ENCODE assay signal across 26 mouse cellular contexts in genomic region chr5:115182925-115183324, GRCm38 (mm10). TPM values are rescaled to one million over a fixed set of nuclear protein-coding genes. Genes with fewer than 3 reads are reported as not detected.
DNase-seq lines count a peak whose midpoint lies in the region; ATAC-seq and TF ChIP-seq lines count a peak whose summit lies in the region.
"Had no signal": no experiment of that assay in that cellular context is flagged by ENCODE, and none has a peak within 500 bp of the region (broad histone marks: within the 10 kb centered on the region; RNA-seq: fewer than 3 reads in every experiment).

No protein-coding gene starts in this region.

- TF ChIP-seq CTCF in left cerebral cortex, adult 2 months (IDR thresholded peaks at IDR 0.05): no peak

- H3K4me2 ChIP-seq in forebrain, embryonic 11.5 days (ENCODE audit: low read depth, low read length, severe bottlenecking): no peak overlapping the region
- peak overlapping the region; percentile 30 for H3K4me2 ChIP-seq in heart, embryonic 14.5 days (ENCODE audit: low read length)
- H3K4me2 ChIP-seq: embryonic facial prominence, embryonic 12.5 days; forebrain, embryonic 15.5 days; hindbrain, embryonic 14.5 days; intestine, embryonic 15.5 days; limb, embryonic 15.5 days; liver, embryonic 15.5 days; midbrain, embryonic 13.5 days; neural tube, embryonic 13.5 days had no signal

- H3K4me3 ChIP-seq in forebrain, embryonic 11.5 days (ENCODE audit: low read depth, low read length): no peak overlapping the region
- H3K4me3 ChIP-seq in forebrain, embryonic 10.5 days: no peak overlapping the region
- H3K4me3 ChIP-seq in heart, embryonic 14.5 days (ENCODE audit: control insufficient read depth in 1 of 2, insufficient read depth in 1 of 2, low read depth in 1 of 2, low read length in 2 of 2): no peak overlapping the region
- H3K4me3 ChIP-seq in left cerebral cortex, adult 2 months: no peak overlapping the region
- H3K4me3 ChIP-seq in embryonic facial prominence, embryonic 10.5 days: no peak overlapping the region
- H3K4me3 ChIP-seq: embryonic facial prominence, embryonic 12.5 days; erythroblast, embryonic 14.5 days; forebrain, embryonic 15.5 days; intestine, embryonic 15.5 days; limb, embryonic 15.5 days; liver, embryonic 15.5 days; midbrain, embryonic 13.5 days; neural tube, embryonic 13.5 days had no signal

- 0 out of 2 replicates have a peak, but pooled peaks cover 3% of the 10 kb centered on the region for H3K27me3 ChIP-seq in forebrain, embryonic 11.5 days (ENCODE audit: control insufficient read depth, insufficient read depth, low read length)
- H3K27me3 ChIP-seq in forebrain, embryonic 10.5 days (ENCODE audit: poor library complexity, severe bottlenecking): peaks cover 36% of the 10 kb centered on the region
- no peaks in the 10 kb centered on the region; the same call in 1 of the 2 replicates for H3K27me3 ChIP-seq in heart, embryonic 14.5 days (ENCODE audit: control insufficient read depth, insufficient read depth, low read length)
- H3K27me3 ChIP-seq in embryonic facial prominence, embryonic 10.5 days (replicated peaks; ENCODE audit: low read depth, poor library complexity, severe bottlenecking): peaks cover 27% of the 10 kb centered on the region
- H3K27me3 ChIP-seq: forebrain, embryonic 15.5 days; neural tube, embryonic 13.5 days; Patski had no signal

- H3K36me3 ChIP-seq in forebrain, embryonic 11.5 days (ENCODE audit: control insufficient read depth, insufficient read depth, low read length): no peaks in the 10 kb centered on the region
- H3K36me3 ChIP-seq in forebrain, embryonic 10.5 days (replicated peaks): no peaks in the 10 kb centered on the region
- H3K36me3 ChIP-seq in heart, embryonic 14.5 days (ENCODE audit: control insufficient read depth, insufficient read depth, low read length): no peaks in the 10 kb centered on the region
- no peaks in the 10 kb centered on the region for H3K36me3 ChIP-seq in embryonic facial prominence, embryonic 10.5 days (replicated peaks)
- H3K36me3 ChIP-seq: embryonic facial prominence, embryonic 12.5 days; forebrain, embryonic 15.5 days; intestine, embryonic 15.5 days; limb, embryonic 15.5 days; liver, embryonic 15.5 days; midbrain, embryonic 13.5 days; neural tube, embryonic 13.5 days had no signal

- intact Hi-C loops in heart, postnatal 25 days (cut with DNase I): no loop called here
- intact Hi-C loops in left cerebral cortex, adult 2 months (cut with DNase I): no loop called here

- WGBS in forebrain, embryonic 11.5 days: 75% methylated on average over 8 of the region's 8 CpGs
- 90% methylated on average over 8 of the region's 8 CpGs for WGBS in forebrain, embryonic 10.5 days
- 66% methylated on average over 8 of the region's 8 CpGs for WGBS in heart, embryonic 14.5 days
- 83% methylated on average over 8 of the region's 8 CpGs for WGBS in embryonic facial prominence, embryonic 10.5 days

- no peaks in the 10 kb centered on the region for H3K9me3 ChIP-seq in forebrain, embryonic 11.5 days (ENCODE audit: control insufficient read depth, low read length)
- no peaks in the 10 kb centered on the region for H3K9me3 ChIP-seq in forebrain, embryonic 10.5 days
- no peaks in the 10 kb centered on the region for H3K9me3 ChIP-seq in heart, embryonic 14.5 days (ENCODE audit: control insufficient read depth, low read length)
- H3K9me3 ChIP-seq in embryonic facial prominence, embryonic 10.5 days: no peaks in the 10 kb centered on the region
- H3K9me3 ChIP-seq: embryonic facial prominence, embryonic 12.5 days; forebrain, embryonic 15.5 days; intestine, embryonic 15.5 days; limb, embryonic 15.5 days; liver, embryonic 15.5 days; midbrain, embryonic 13.5 days; neural tube, embryonic 13.5 days had no signal

- peaks cover 6% of the 10 kb centered on the region; the same call in 1 of the 2 replicates for H3K4me1 ChIP-seq in forebrain, embryonic 11.5 days (replicated peaks; ENCODE audit: control insufficient read depth, insufficient read depth, low read length)
- peaks cover 43% of the 10 kb centered on the region for H3K4me1 ChIP-seq in forebrain, embryonic 10.5 days
- peaks cover 36 to 40% of the 10 kb centered on the region in 2 experiments for H3K4me1 ChIP-seq in heart, embryonic 14.5 days (ENCODE audit: control insufficient read depth in 2 of 2, insufficient read depth in 2 of 2, low read length in 2 of 2)
- peaks cover 57% of the 10 kb centered on the region for H3K4me1 ChIP-seq in embryonic facial prominence, embryonic 10.5 days

- no peak for DNase-seq in forebrain, embryonic 11.5 days (ENCODE audit: low spot score)
- DNase-seq in forebrain, embryonic 10.5 days (ENCODE audit: extremely low spot score, low spot score): no peak
- no peak for DNase-seq in heart, postnatal 25 days (ENCODE audit: low spot score)
- no peak for DNase-seq in left cerebral cortex, adult 2 months (ENCODE audit: extremely low spot score in 1 of 2, low spot score in 2 of 2)
- DNase-seq in left cerebral cortex, adult 18-20 months (ENCODE audit: low spot score in 2 of 2): no peak
- DNase-seq in embryonic facial prominence, embryonic 10.5 days (ENCODE audit: low spot score): no peak
- no peak for DNase-seq in yolk sac, embryonic 10.5 days (ENCODE audit: low spot score)
- DNase-seq: adrenal gland, adult 8-10 months; cerebellum, adult 9-10 months; kidney, adult 9 months; kidney, postnatal 4 days; lung, postnatal 10 days; right cerebral cortex, postnatal 25 days had no signal

- peak overlapping the region; percentile 6; the same call in 1 of the 2 replicates for H3K9ac ChIP-seq in forebrain, embryonic 11.5 days (ENCODE audit: low read length)
- no peak overlapping the region for H3K9ac ChIP-seq in heart, embryonic 14.5 days (ENCODE audit: low read length)
- H3K9ac ChIP-seq: embryonic facial prominence, embryonic 12.5 days; forebrain, embryonic 15.5 days; hindbrain, embryonic 14.5 days; intestine, embryonic 15.5 days; limb, embryonic 15.5 days; liver, embryonic 15.5 days; midbrain, embryonic 13.5 days; neural tube, embryonic 13.5 days had no signal

- no peak for ATAC-seq in forebrain, embryonic 11.5 days (replicated peaks; ENCODE audit: low FRiP score)
- no peak for ATAC-seq in heart, embryonic 14.5 days (ENCODE audit: insufficient number of reproducible peaks, insufficient read depth, low FRiP score, low read depth)
- ATAC-seq: forebrain, embryonic 15.5 days; intestine, embryonic 15.5 days; midbrain, embryonic 13.5 days; Patski had no signal

- H3K27ac ChIP-seq in forebrain, embryonic 11.5 days (ENCODE audit: low read depth, low read length): no peak overlapping the region
- no peak overlapping the region for H3K27ac ChIP-seq in forebrain, embryonic 10.5 days
- peak overlapping the region; percentile 3 to 70 for H3K27ac ChIP-seq in heart, embryonic 14.5 days (replicated peaks in 1 of 2; ENCODE audit: control insufficient read depth in 1 of 2, insufficient read depth in 1 of 2, low read depth in 2 of 2, low read length in 2 of 2)
- H3K27ac ChIP-seq in left cerebral cortex, adult 2 months: peak overlapping the region; percentile 52
- 0 out of 2 replicates have a peak overlapping the region, but pooled peaks have one; percentile 41 for H3K27ac ChIP-seq in embryonic facial prominence, embryonic 10.5 days (replicated peaks)
- H3K27ac ChIP-seq: embryonic facial prominence, embryonic 12.5 days; forebrain, embryonic 15.5 days; hindbrain, embryonic 14.5 days; limb, embryonic 15.5 days; liver, embryonic 15.5 days; neural tube, embryonic 13.5 days had no signal

RNA-seq across cellular contexts. Expression of gene Cabp1, which starts 11.3 kb away (rescaled TPM):
- 1.2 and 1.5 TPM in 2 replicates for polyA plus RNA-seq in forebrain, embryonic 11.5 days (2014; fragmentation: Nextera tagmentation; extraction: Ambion mirVana)
- polyA plus RNA-seq in forebrain, embryonic 10.5 days (2016; fragmentation: Nextera tagmentation; extraction: Ambion mirVana): 0.31 and 0.43 TPM in 2 replicates
- polyA plus RNA-seq in heart, embryonic 14.5 days (2014; fragmentation: Nextera tagmentation; extraction: Ambion mirVana): 0.77 and 0.98 TPM in 2 replicates
- total RNA-seq in heart, postnatal 25 days (2021): 1 to 10 TPM; 2.7 to 3.0 TPM
- total RNA-seq in left cerebral cortex, adult 2 months (2021): 100 to 1,000 TPM; 319 to 335 TPM
- total RNA-seq in left cerebral cortex, adult 18-20 months (2021): 100 to 1,000 TPM; 288 to 320 TPM
- polyA plus RNA-seq in embryonic facial prominence, embryonic 10.5 days (2016; fragmentation: Nextera tagmentation; extraction: Ambion mirVana): 1.3 and 1.4 TPM in 2 replicates
- total RNA-seq: common myeloid progenitor, adult 5-6 weeks; megakaryocyte progenitor cell, adult 5-6 weeks had no signal
- polyA plus RNA-seq: erythroblast, embryonic 14.5 days had no signal

RNA-seq across cellular contexts. Expression of gene Mlec, which starts 24.9 kb away (rescaled TPM):
- polyA plus RNA-seq in forebrain, embryonic 11.5 days (2014; fragmentation: Nextera tagmentation; extraction: Ambion mirVana): 56.3 and 56.4 TPM in 2 replicates
- 64.2 and 67.3 TPM in 2 replicates for polyA plus RNA-seq in forebrain, embryonic 10.5 days (2016; fragmentation: Nextera tagmentation; extraction: Ambion mirVana)
- polyA plus RNA-seq in heart, embryonic 14.5 days (2014; fragmentation: Nextera tagmentation; extraction: Ambion mirVana): 53.6 and 57.8 TPM in 2 replicates
- 10 to 100 TPM; 74.6 to 75.8 TPM for total RNA-seq in heart, postnatal 25 days (2021)
- total RNA-seq in left cerebral cortex, adult 2 months (2021): 10 to 100 TPM; 87.8 to 89.8 TPM
- total RNA-seq in left cerebral cortex, adult 18-20 months (2021): 10 to 100 TPM; 88.6 to 93.5 TPM
- 73.6 and 80.6 TPM in 2 replicates for polyA plus RNA-seq in embryonic facial prominence, embryonic 10.5 days (2016; fragmentation: Nextera tagmentation; extraction: Ambion mirVana)

RNA-seq across cellular contexts. Expression of gene Unc119b, which starts 48.1 kb away (rescaled TPM):
- polyA plus RNA-seq in forebrain, embryonic 11.5 days (2014; fragmentation: Nextera tagmentation; extraction: Ambion mirVana): 81.2 and 83.3 TPM in 2 replicates
- 75.4 and 77.6 TPM in 2 replicates for polyA plus RNA-seq in forebrain, embryonic 10.5 days (2016; fragmentation: Nextera tagmentation; extraction: Ambion mirVana)
- polyA plus RNA-seq in heart, embryonic 14.5 days (2014; fragmentation: Nextera tagmentation; extraction: Ambion mirVana): 17.5 and 20.5 TPM in 2 replicates
- total RNA-seq in heart, postnatal 25 days (2021): 10 to 100 TPM; 18.9 to 21.9 TPM
- 10 to 100 TPM; 25.2 to 31.0 TPM for total RNA-seq in left cerebral cortex, adult 2 months (2021)
- total RNA-seq in left cerebral cortex, adult 18-20 months (2021): 10 to 100 TPM; 28.8 to 28.9 TPM
- polyA plus RNA-seq in embryonic facial prominence, embryonic 10.5 days (2016; fragmentation: Nextera tagmentation; extraction: Ambion mirVana): 63.5 and 68.7 TPM in 2 replicates

RNA-seq across cellular contexts. Expression of gene Pop5, which starts 52.7 kb away (rescaled TPM):
- 98.4 and 105 TPM in 2 replicates for polyA plus RNA-seq in forebrain, embryonic 11.5 days (2014; fragmentation: Nextera tagmentation; extraction: Ambion mirVana)
- 116 and 119 TPM in 2 replicates for polyA plus RNA-seq in forebrain, embryonic 10.5 days (2016; fragmentation: Nextera tagmentation; extraction: Ambion mirVana)
- polyA plus RNA-seq in heart, embryonic 14.5 days (2014; fragmentation: Nextera tagmentation; extraction: Ambion mirVana): 62.8 and 66.7 TPM in 2 replicates
- total RNA-seq in heart, postnatal 25 days (2021): 10 to 100 TPM; 31.6 to 37.8 TPM
- 100 to 1,000 TPM; 116 to 117 TPM for total RNA-seq in left cerebral cortex, adult 2 months (2021)
- 100 to 1,000 TPM in 1 of 2 experiments, 10 to 100 TPM in 1; 95.9 to 111 TPM for total RNA-seq in left cerebral cortex, adult 18-20 months (2021)
- 114 and 122 TPM in 2 replicates for polyA plus RNA-seq in embryonic facial prominence, embryonic 10.5 days (2016; fragmentation: Nextera tagmentation; extraction: Ambion mirVana)

Comparison
In these comparisons a context has a peak if more than half of its experiments do, and no peak if none do; other contexts are left out.
1. H3K27ac ChIP-seq: peak in heart, embryonic 14.5 days (2 of 2), left cerebral cortex, adult 2 months (single experiment) and embryonic facial prominence, embryonic 10.5 days (single experiment); none in forebrain, embryonic 11.5 days (single experiment) and forebrain, embryonic 10.5 days (single experiment).